Mouse (Mus musculus) WW6 (cell line): ENCODE results near the gene Olfr566.

Source experiments
- DNase-seq: peaks from one replicate; pipeline ENCODE4 v3.0.0-alpha.2; 2013; ENCODE audit warnings: low read depth, low spot score

The Olfr566 gene

GRCm38 (mm10) chr7:102858665-102859064 is at the start of gene Olfr566:
Gene Olfr566 (minus strand): TSS chr7:102858765.
- DNase-seq: no peak

GRCm38 (mm10) chr7:102890782-102891181 is 32.2 kb upstream of the Olfr566 start, which contains the start of gene Olfr569:
Gene Olfr569 (minus strand): TSS chr7:102890882.
- no peak for DNase-seq

GRCm38 (mm10) chr7:102876822-102877221 is 18.3 kb upstream of the Olfr566 start, which contains the start of gene Olfr568:
Gene Olfr568 (plus strand): TSS chr7:102877122.
- no peak for DNase-seq

- DNase-seq: no peak
These were observed 2.8 kb downstream of the Olfr566 start for GRCm38 (mm10) chr7:102855807-102856206.
